Mouse (Mus musculus) heart, adult 2 months (tissue): ENCODE measurements at regions not wholly inside any gene's neighbourhood (a gene's known extent, or its start where the extent isn't known, plus 50 kb on each side); places are given as distances from the start of the nearest gene placed in this dataset.

Source experiments
- DNase-seq, 2 experiments: peaks; one replicate each; pipeline ENCODE4 v3.0.0; 2021
- H3K27ac ChIP-seq: fragments of 200-600 bp; 2 replicates; pipeline ENCODE4 v1.8.1; 2022
- H3K27me3 ChIP-seq: fragments of 200-500 bp; 2 replicates; pipeline ENCODE4 v1.6.1; 2012; ENCODE audit warnings: mild to moderate bottlenecking, low read length, inconsistent platforms, mixed read lengths; ENCODE audit not compliant: control insufficient read depth, insufficient read depth
- H3K36me3 ChIP-seq: fragments of 200-500 bp; 2 replicates; pipeline ENCODE4 v1.6.1; 2012; ENCODE audit warnings: low read length, inconsistent platforms; ENCODE audit not compliant: control insufficient read depth, insufficient read depth
- H3K4me1 ChIP-seq: fragments of 200-500 bp; 2 replicates; pipeline ENCODE4 v1.6.1; 2011; ENCODE audit warnings: low read length; ENCODE audit not compliant: control insufficient read depth, insufficient read depth
- H3K4me3 ChIP-seq: fragments of 200-600 bp; 2 replicates; pipeline ENCODE4 v1.8.1; 2022
- H3K79me2 ChIP-seq: fragments of 200-500 bp; replicated peaks from 2 replicates; pipeline ENCODE4 v1.6.1; 2012; ENCODE audit warnings: mild to moderate bottlenecking, inconsistent platforms, low read length, moderate library complexity, mixed read lengths; ENCODE audit not compliant: control insufficient read depth, insufficient read depth
- H3K9ac ChIP-seq: fragments of 200-500 bp; 2 replicates; pipeline ENCODE4 v1.6.1; 2012; ENCODE audit warnings: low read depth, mild to moderate bottlenecking, control low read depth, inconsistent platforms, low read length, mixed read lengths
- CTCF ChIP-seq: fragments of 200-600 bp; IDR thresholded peaks from 2 replicates; pipeline ENCODE4 v1.8.1; 2022; ENCODE audit warnings: antibody characterized with exemption, mild to moderate bottlenecking, moderate library complexity
- EP300 ChIP-seq: fragments of 200-500 bp; IDR thresholded peaks from 2 replicates; pipeline ENCODE4 v1.6.1; 2011; ENCODE audit warnings: low read depth, low read length, control low read depth; ENCODE audit not compliant: insufficient read depth
- POLR2A ChIP-seq: fragments of 200-500 bp; IDR thresholded peaks from 2 replicates; pipeline ENCODE4 v1.6.1; 2011; ENCODE audit warnings: mild to moderate bottlenecking, low read depth, low read length, control low read depth; ENCODE audit not compliant: insufficient read depth
- WGBS: fragments of 180-500 bp; shearing (Covaris S2); methylation state at CpG from one replicate; pipeline ENCODE4 v1.1.7; 2018; 5-methylcytosine and 5-hydroxymethylcytosine counted together
- intact Hi-C: fragments of 180-260 bp; cut with DNase I; formaldehyde crosslinking; loops from one replicate; pipeline ENCODE4 v1.15.1; 2025

GRCm38 (mm10) chr17:88858666-88859065 lies 66.9 kb upstream of the Lhcgr start:
- H3K4me1 ChIP-seq, result peaks cover 2% of the 10 kb centered on the region
- intact Hi-C loops, result no loop called here
- DNase-seq, result peak in 1 of 2 experiments; percentile 5
- H3K9ac ChIP-seq, result no peak overlapping the region
- H3K27ac ChIP-seq, result no peak overlapping the region
- 27% methylated on average over 4 of the region's 4 CpGs for WGBS
- H3K36me3 ChIP-seq, result no peaks in the 10 kb centered on the region
- no peak for TF ChIP-seq CTCF
- TF ChIP-seq POLR2A, result no peak
- TF ChIP-seq EP300, result no peak
- H3K79me2 ChIP-seq, result no peaks in the 10 kb centered on the region
- H3K27me3 ChIP-seq, result no peaks in the 10 kb centered on the region
- H3K4me3 ChIP-seq, result no peak overlapping the region

GRCm38 (mm10) chr17:88847255-88847654 lies 55.5 kb upstream of the Lhcgr start:
- 69% methylated on average over 2 of the region's 2 CpGs for WGBS
- no peak for DNase-seq
- H3K79me2 ChIP-seq, result no peaks in the 10 kb centered on the region
- intact Hi-C loops, result no loop called here
- no peaks in the 10 kb centered on the region for H3K27me3 ChIP-seq
- no peaks in the 10 kb centered on the region; the same call in 1 of the 2 replicates for H3K4me1 ChIP-seq
- H3K36me3 ChIP-seq, result no peaks in the 10 kb centered on the region
- TF ChIP-seq POLR2A (no peak), CTCF (no peak), EP300 (no peak)
- no peak overlapping the region for H3K9ac ChIP-seq
- no peak overlapping the region for H3K27ac ChIP-seq
- no peak overlapping the region for H3K4me3 ChIP-seq

GRCm38 (mm10) chr17:88845278-88845677 lies 53.5 kb upstream of the Lhcgr start:
- Histone ChIP-seq H3K9ac (no peak overlapping the region), H3K36me3 (no peaks in the 10 kb centered on the region), H3K4me3 (no peak overlapping the region), H3K79me2 (no peaks in the 10 kb centered on the region), H3K4me1 (no peaks in the 10 kb centered on the region; the same call in 1 of the 2 replicates), H3K27ac (no peak overlapping the region), H3K27me3 (no peaks in the 10 kb centered on the region)
- no peak for DNase-seq
- TF ChIP-seq POLR2A (no peak), EP300 (no peak), CTCF (no peak)
- 71% methylated on average over 7 of the region's 7 CpGs for WGBS
- intact Hi-C loops, result no loop called here
